Mouse (Mus musculus): ENCODE data around the gene Tex261. TPM values are rescaled to one million over a fixed set of nuclear protein-coding genes. Genes with fewer than 3 reads are reported as not detected.
"Not testable (repeated sequence)": the region's sequence is repeated elsewhere in the genome, so short reads cannot be mapped to it uniquely, and the experiment has no call there.

The Tex261 gene
- polyA plus RNA-seq, 1 experiment = 95.3 TPM

DNA sequence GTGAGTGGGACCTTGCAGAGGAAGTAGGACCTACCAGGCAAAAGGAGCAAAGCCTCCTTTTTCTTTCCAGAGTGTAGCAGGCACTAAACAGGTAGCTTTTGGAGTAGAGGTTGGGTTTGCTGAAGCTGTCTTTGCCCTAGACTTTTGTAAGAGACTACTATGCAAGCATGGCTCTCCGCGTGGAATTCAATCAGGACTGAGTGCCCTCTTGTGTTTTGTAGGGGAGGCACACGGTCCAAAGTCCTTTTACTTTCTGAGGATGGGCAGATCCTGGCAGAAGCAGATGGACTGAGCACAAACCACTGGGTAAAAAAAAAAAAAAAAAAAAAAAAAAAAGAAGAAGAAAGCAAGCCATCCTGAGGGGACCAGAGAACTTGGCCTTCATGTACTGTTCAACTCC, 21.1 kb upstream of the Tex261 start:
- TF ChIP-seq POLR2A (IDR thresholded peaks at IDR 0.05; ENCODE audit: control insufficient read depth, low read depth, low read length) (no peak), CTCF (IDR thresholded peaks at IDR 0.05; ENCODE audit: control insufficient read depth, insufficient read depth, insufficient replicate concordance, low read depth, low read length) (no peak)
- H3K36me3 ChIP-seq (ENCODE audit: control insufficient read depth, insufficient read depth, low read length) = peaks cover 1% of the 10 kb centered on the region; the same call in 1 of the 2 replicates
- no peaks in the 10 kb centered on the region for H3K4me1 ChIP-seq (ENCODE audit: control insufficient read depth, insufficient read depth, low read length)
- H3K4me3 ChIP-seq (ENCODE audit: control insufficient read depth, low read depth, low read length) = no peak overlapping the region
- H3K27me3 ChIP-seq (ENCODE audit: control insufficient read depth, insufficient read depth, low read length) = no peaks in the 10 kb centered on the region
- H3K27ac ChIP-seq (ENCODE audit: control insufficient read depth, insufficient read depth, low read depth, low read length) = no peak overlapping the region

DNA sequence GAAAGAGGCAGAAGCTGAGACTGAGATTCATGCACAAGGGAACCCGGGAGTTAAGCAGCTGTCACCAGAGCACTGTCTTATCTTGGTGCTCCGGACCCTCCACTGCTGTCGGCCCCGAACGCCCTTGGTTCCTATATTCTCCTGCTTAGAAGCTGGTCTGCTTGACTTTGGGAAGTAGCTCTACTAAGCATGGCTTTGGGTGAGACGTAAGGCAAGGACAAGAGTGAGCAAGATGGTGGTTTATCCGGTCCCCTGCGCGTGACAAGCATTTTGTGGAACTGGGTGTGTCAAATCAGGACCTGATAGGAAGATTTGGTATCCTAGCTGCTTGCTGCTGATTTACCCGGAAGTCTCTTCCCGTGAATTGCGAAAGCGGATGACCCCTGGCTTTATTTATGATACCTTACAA, 19.9 kb upstream of the Tex261 start:
- no peak for TF ChIP-seq POLR2A (IDR thresholded peaks at IDR 0.05; ENCODE audit: control insufficient read depth, low read depth, low read length)
- TF ChIP-seq CTCF (IDR thresholded peaks at IDR 0.05; ENCODE audit: control insufficient read depth, insufficient read depth, insufficient replicate concordance, low read depth, low read length) = no peak
- Histone ChIP-seq H3K4me1 (ENCODE audit: control insufficient read depth, insufficient read depth, low read length) (no peaks in the 10 kb centered on the region), H3K27me3 (ENCODE audit: control insufficient read depth, insufficient read depth, low read length) (no peaks in the 10 kb centered on the region), H3K27ac (ENCODE audit: control insufficient read depth, insufficient read depth, low read depth, low read length) (peak overlapping the region; percentile 94), H3K36me3 (ENCODE audit: control insufficient read depth, insufficient read depth, low read length) (peaks cover 1% of the 10 kb centered on the region; the same call in 1 of the 2 replicates), H3K4me3 (ENCODE audit: control insufficient read depth, low read depth, low read length) (peak overlapping the region; percentile 94)

DNA sequence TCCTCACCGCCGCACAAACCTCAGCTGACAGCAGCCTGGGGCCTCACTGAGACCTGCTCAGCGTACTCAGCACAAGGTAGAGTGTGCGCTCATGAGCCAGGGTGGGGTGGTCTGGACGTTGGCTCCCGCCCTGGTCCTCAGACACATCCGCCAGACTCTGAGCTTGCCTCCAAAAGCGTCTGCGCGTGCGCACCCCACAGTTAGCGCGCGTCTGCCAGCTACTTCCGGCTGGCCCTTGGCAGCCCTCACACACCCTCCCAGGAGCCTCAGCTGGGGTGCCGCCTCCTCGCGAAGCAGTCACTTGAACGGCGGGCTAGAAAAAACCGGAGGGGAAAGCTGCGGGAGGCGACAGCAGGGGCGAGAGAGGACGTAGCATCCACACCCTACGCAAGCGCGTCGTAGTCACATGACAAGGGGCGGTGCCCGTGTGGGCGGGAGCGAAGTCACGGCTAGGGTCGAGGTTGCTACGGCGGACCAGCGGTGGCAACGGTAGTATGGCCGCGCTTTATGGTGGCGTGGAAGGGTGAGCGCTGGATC, 19.2 kb upstream of the Tex261 start, which contains the start of gene Nagk:
Gene Nagk (plus strand): TSS at position 223 of the 537 bp plus-strand sequence.
- Histone ChIP-seq H3K4me3 (ENCODE audit: control insufficient read depth, low read depth, low read length) (peak within 1 kb of the TSS; percentile 94), H3K27ac (ENCODE audit: control insufficient read depth, insufficient read depth, low read depth, low read length) (peak within 1 kb of the TSS; percentile 94), H3K36me3 (ENCODE audit: control insufficient read depth, insufficient read depth, low read length) (no peaks in the 10 kb centered on the region; the same call in 1 of the 2 replicates), H3K27me3 (ENCODE audit: control insufficient read depth, insufficient read depth, low read length) (no peaks in the 10 kb centered on the region), H3K4me1 (ENCODE audit: control insufficient read depth, insufficient read depth, low read length) (no peaks in the 10 kb centered on the region)
- TF ChIP-seq CTCF (IDR thresholded peaks at IDR 0.05; ENCODE audit: control insufficient read depth, insufficient read depth, insufficient replicate concordance, low read depth, low read length) = no peak
- TF ChIP-seq POLR2A (IDR thresholded peaks at IDR 0.05; ENCODE audit: control insufficient read depth, low read depth, low read length) = peak; percentile 76

DNA sequence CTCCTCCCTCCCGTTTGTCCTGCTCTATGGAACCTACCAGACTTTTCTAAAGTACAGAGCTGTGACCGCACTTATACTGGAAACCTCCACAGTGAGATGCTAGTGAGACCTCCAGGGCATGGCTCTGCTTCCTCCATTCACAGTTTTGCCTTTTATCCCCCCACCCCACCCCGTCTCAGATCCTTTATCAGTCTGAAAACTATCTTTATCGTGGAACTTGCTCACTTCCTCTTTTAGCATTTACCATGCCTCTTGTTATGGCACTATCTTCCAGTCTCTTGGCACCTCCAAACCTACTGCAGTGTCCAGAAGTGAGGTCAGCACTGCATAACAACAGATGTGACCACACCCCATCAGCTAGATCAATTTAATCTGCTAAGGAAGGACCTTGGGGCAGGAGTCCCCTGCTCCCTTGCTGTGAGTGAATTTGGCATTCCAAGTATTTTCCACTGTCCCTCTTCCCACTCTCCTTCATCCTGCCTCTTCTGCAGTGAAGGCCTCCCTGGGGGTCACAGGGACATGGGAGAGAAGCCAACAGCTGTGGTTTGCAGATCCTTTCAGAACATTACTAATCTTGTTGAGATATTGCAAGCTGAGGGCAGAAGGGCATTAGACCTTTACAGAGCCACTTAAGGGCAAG, 15.8 kb upstream of the Tex261 start:
- Histone ChIP-seq H3K4me3 (ENCODE audit: control insufficient read depth, low read depth, low read length) (no peak overlapping the region), H3K27ac (ENCODE audit: control insufficient read depth, insufficient read depth, low read depth, low read length) (no peak overlapping the region), H3K27me3 (ENCODE audit: control insufficient read depth, insufficient read depth, low read length) (no peaks in the 10 kb centered on the region), H3K36me3 (ENCODE audit: control insufficient read depth, insufficient read depth, low read length) (no peaks in the 10 kb centered on the region), H3K4me1 (ENCODE audit: control insufficient read depth, insufficient read depth, low read length) (no peaks in the 10 kb centered on the region; the same call in 1 of the 2 replicates)
- TF ChIP-seq POLR2A (IDR thresholded peaks at IDR 0.05; ENCODE audit: control insufficient read depth, low read depth, low read length) = no peak
- TF ChIP-seq CTCF (IDR thresholded peaks at IDR 0.05; ENCODE audit: control insufficient read depth, insufficient read depth, insufficient replicate concordance, low read depth, low read length) = no peak

DNA sequence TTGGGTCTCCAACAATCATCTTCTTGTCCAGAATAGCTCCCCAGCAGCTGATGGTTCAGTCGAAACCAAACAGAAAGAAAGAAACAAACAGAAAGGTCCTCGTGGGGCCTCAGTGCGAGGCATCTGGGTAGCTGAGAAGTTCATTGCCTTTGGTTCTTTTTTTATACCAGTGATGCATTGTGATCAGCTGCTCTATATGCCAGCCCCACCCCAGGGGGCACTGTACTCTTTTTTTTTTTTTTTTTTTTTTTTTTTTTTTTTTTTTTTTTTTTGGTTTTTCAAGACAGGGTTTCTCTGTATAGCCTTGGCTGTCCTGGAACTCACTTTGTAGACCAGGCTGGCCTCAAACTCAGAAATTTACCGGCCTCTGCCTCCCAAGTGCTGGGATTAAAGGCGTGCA, 14.9 kb upstream of the Tex261 start:
- H3K27me3 ChIP-seq (ENCODE audit: control insufficient read depth, insufficient read depth, low read length); H3K4me3 ChIP-seq (ENCODE audit: control insufficient read depth, low read depth, low read length); H3K36me3 ChIP-seq (ENCODE audit: control insufficient read depth, insufficient read depth, low read length); H3K4me1 ChIP-seq (ENCODE audit: control insufficient read depth, insufficient read depth, low read length); H3K27ac ChIP-seq (ENCODE audit: control insufficient read depth, insufficient read depth, low read depth, low read length): not testable (repeated sequence)

DNA sequence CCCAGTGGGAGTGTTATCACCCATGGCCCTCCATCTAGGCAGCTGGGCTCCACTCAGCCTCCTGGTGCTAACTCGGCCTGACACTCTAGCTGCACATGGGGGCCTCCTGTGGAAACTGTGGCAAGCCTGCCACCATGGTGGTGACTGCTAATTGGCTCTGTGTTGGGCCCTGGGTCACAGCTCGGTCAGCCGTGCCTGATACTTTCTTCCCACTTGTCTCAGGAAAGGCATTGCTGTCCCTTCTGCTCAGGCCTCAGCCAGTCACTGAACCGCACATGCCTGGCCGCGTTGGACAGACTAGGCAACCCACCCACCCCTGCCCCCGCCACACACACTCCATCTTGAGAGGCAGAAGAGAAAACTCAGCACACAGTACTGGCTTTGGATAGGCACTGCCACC, 12.9 kb upstream of the Tex261 start:
- H3K4me1 ChIP-seq (ENCODE audit: control insufficient read depth, insufficient read depth, low read length) = no peaks in the 10 kb centered on the region; the same call in none of the 2 replicates
- no peaks in the 10 kb centered on the region for H3K36me3 ChIP-seq (ENCODE audit: control insufficient read depth, insufficient read depth, low read length)
- no peak overlapping the region for H3K4me3 ChIP-seq (ENCODE audit: control insufficient read depth, low read depth, low read length)
- no peaks in the 10 kb centered on the region for H3K27me3 ChIP-seq (ENCODE audit: control insufficient read depth, insufficient read depth, low read length)
- TF ChIP-seq CTCF (IDR thresholded peaks at IDR 0.05; ENCODE audit: control insufficient read depth, insufficient read depth, insufficient replicate concordance, low read depth, low read length) (no peak), POLR2A (IDR thresholded peaks at IDR 0.05; ENCODE audit: control insufficient read depth, low read depth, low read length) (no peak)
- H3K27ac ChIP-seq (ENCODE audit: control insufficient read depth, insufficient read depth, low read depth, low read length) = no peak overlapping the region

DNA sequence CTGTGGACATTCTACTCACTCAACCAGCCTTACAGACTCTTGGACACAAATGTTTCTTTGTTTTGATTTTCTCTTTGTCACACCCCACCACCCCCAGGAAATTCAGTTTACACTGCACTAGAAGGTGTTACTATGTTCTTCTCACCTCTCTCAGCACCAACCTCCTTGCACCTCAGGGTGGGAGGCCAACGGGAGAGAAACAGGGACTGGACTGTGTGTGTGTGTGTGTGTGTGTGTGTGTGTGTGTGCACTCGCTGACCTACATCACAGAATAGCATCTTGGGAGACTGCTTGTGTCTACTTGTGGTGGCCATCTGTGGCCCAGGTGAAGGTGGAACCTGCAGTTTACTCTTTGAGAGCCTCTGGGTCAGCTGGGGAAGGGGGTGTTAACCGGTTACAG, 10.8 kb upstream of the Tex261 start:
- Histone ChIP-seq H3K27me3 (ENCODE audit: control insufficient read depth, insufficient read depth, low read length) (no peaks in the 10 kb centered on the region), H3K27ac (ENCODE audit: control insufficient read depth, insufficient read depth, low read depth, low read length) (no peak overlapping the region), H3K4me3 (ENCODE audit: control insufficient read depth, low read depth, low read length) (no peak overlapping the region), H3K4me1 (ENCODE audit: control insufficient read depth, insufficient read depth, low read length) (no peaks in the 10 kb centered on the region; the same call in none of the 2 replicates), H3K36me3 (ENCODE audit: control insufficient read depth, insufficient read depth, low read length) (no peaks in the 10 kb centered on the region)
- TF ChIP-seq POLR2A (IDR thresholded peaks at IDR 0.05; ENCODE audit: control insufficient read depth, low read depth, low read length) (no peak), CTCF (IDR thresholded peaks at IDR 0.05; ENCODE audit: control insufficient read depth, insufficient read depth, insufficient replicate concordance, low read depth, low read length) (no peak)

Measured in testis, adult 2 months (tissue).